Mouse (Mus musculus) megakaryocyte, embryonic 14.5 days (primary cell): ENCODE results near the gene Stx18.

ENCODE experiments used
- FLI1 ChIP-seq: IDR thresholded peaks from 2 replicates; pipeline ENCODE4 v1.6.1; 2012; ENCODE audit warnings: low read length, inconsistent platforms, mixed read lengths
- GATA1 ChIP-seq: IDR thresholded peaks from 3 replicates; pipeline ENCODE4 v1.6.1; 2012; ENCODE audit warnings: mixed read lengths, low read length, inconsistent platforms, borderline replicate concordance

GRCm38 (mm10) chr5:38187006-38187405 lies 148.5 kb downstream of the Stx18 start:
- TF ChIP-seq GATA1 (no peak), FLI1 (no peak)
